Mouse (Mus musculus) liver, embryonic 14.5 days (tissue): ENCODE results near the gene Lcn2.

Experiments
- CTCF ChIP-seq: IDR thresholded peaks from 2 replicates; pipeline ENCODE4 v1.5.1; 2016; ENCODE audit warnings: antibody characterized with exemption, low read depth, control low read depth
- EP300 ChIP-seq: IDR thresholded peaks from 2 replicates; pipeline ENCODE4 v1.6.1; 2016; ENCODE audit warnings: antibody characterized with exemption, low read depth

DNA sequence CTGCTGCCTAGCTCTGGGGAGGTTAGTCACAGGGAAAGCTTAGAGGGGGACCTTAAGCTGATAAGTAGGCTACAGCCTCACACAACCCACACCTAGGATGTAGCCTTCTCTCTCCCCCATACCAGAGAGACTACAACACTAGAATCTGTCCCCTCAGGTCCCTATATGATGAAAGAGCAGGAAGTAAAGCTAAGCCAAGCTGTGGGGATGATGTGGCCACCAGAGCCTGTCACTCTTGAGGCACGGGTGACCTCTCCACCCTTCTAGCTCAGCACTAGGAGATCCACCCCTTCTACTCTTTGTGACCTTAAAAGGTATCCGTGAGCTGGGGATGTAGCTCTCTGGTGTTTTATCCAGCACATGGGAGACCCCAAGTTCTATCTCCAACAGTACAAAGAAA is 1.1 kb upstream of the Lcn2 start:
- no peak for TF ChIP-seq EP300
- no peak for TF ChIP-seq CTCF
